Mouse (Mus musculus): ENCODE measurements at regions not wholly inside any gene's neighbourhood (a gene's known extent, or its start where the extent isn't known, plus 50 kb on each side); places are given as distances from the start of the nearest gene placed in this dataset.

- no peak for TF ChIP-seq CTCF (IDR thresholded peaks at IDR 0.05; ENCODE audit: insufficient read depth, low read length)
- no peak for TF ChIP-seq POLR2A (IDR thresholded peaks at IDR 0.05; ENCODE audit: borderline replicate concordance, extremely low read depth, low read depth, low read length)
These were observed 226.1 kb downstream of the Slc4a3 start for GRCm38 (mm10) chr1:75772131-75772530.
